Mouse (Mus musculus): ENCODE results near the gene Rhbdf1.
"Not testable (repeated sequence)": the region's sequence is repeated elsewhere in the genome, so short reads cannot be mapped to it uniquely, and the experiment has no call there.

The Rhbdf1 gene

GRCm38 (mm10) chr11:32220607-32221224 lies 1.4 kb downstream of the Rhbdf1 start:
- DNase-seq = peak in 1 of 2 experiments; percentile 31

- no peak for DNase-seq
These were observed 2.8 kb downstream of the Rhbdf1 start for GRCm38 (mm10) chr11:32219287-32219686.

- DNase-seq = no peak
These were observed 3.5 kb downstream of the Rhbdf1 start for GRCm38 (mm10) chr11:32218501-32219050.

GRCm38 (mm10) chr11:32216851-32217250 lies 5.2 kb downstream of the Rhbdf1 start:
- peak; percentile 84 to 86 for DNase-seq

- DNase-seq = no peak
These were observed 6.5 kb downstream of the Rhbdf1 start for GRCm38 (mm10) chr11:32215372-32216162.

- DNase-seq = no peak
These were observed 11.5 kb downstream of the Rhbdf1 start for GRCm38 (mm10) chr11:32210623-32211022.

GRCm38 (mm10) chr11:32205058-32205873 lies 16.8 kb downstream of the Rhbdf1 start, which contains the start of gene Snrnp25:
Snrnp25 (plus strand) TSS chr11:32205415.
- peak; percentile 95 to 98 for DNase-seq

- peak in 1 of 2 experiments; percentile 0 for DNase-seq
These were observed 20.0 kb downstream of the Rhbdf1 start for GRCm38 (mm10) chr11:32201922-32202685.

GRCm38 (mm10) chr11:32200992-32201391 lies 21.1 kb downstream of the Rhbdf1 start:
- DNase-seq = not testable (repeated sequence)

GRCm38 (mm10) chr11:32200075-32200601 lies 22.0 kb downstream of the Rhbdf1 start, which contains the start of gene Il9r:
Il9r (minus strand) TSS chr11:32200279.
- no peak for DNase-seq

GRCm38 (mm10) chr11:32199230-32199629 lies 22.9 kb downstream of the Rhbdf1 start:
- DNase-seq = no peak

GRCm38 (mm10) chr11:32198256-32198955 lies 23.7 kb downstream of the Rhbdf1 start:
- DNase-seq = no peak

- no peak for DNase-seq
These were observed 24.3 kb downstream of the Rhbdf1 start for GRCm38 (mm10) chr11:32197766-32198165.

GRCm38 (mm10) chr11:32196727-32197126 lies 25.4 kb downstream of the Rhbdf1 start:
- no peak for DNase-seq

- no peak for DNase-seq
These were observed 26.1 kb downstream of the Rhbdf1 start for GRCm38 (mm10) chr11:32195867-32196540.

- DNase-seq = no peak
These were observed 27.5 kb downstream of the Rhbdf1 start for GRCm38 (mm10) chr11:32194626-32195025.

- no peak for DNase-seq
These were observed 28.0 kb downstream of the Rhbdf1 start for GRCm38 (mm10) chr11:32194086-32194485.

- no peak for DNase-seq
These were observed 28.9 kb downstream of the Rhbdf1 start for GRCm38 (mm10) chr11:32193156-32193555.

GRCm38 (mm10) chr11:32190603-32191110 lies 31.4 kb downstream of the Rhbdf1 start:
- peak; percentile 21 to 41 for DNase-seq

- no peak for DNase-seq
These were observed 32.0 kb downstream of the Rhbdf1 start for GRCm38 (mm10) chr11:32190119-32190518.
